Comparison of ENCODE assay signal across 19 mouse cellular contexts in genomic region chr3:115644307-115644706, GRCm38 (mm10).
DNase-seq lines count a peak whose midpoint lies in the region; ATAC-seq and TF ChIP-seq lines count a peak whose summit lies in the region.
"Had no signal": no experiment of that assay in that cellular context is flagged by ENCODE, and none has a peak within 500 bp of the region (broad histone marks: within the 10 kb centered on the region; RNA-seq: fewer than 3 reads in every experiment).

No protein-coding gene starts in this region.

- no peak overlapping the region for H3K4me2 ChIP-seq in heart, embryonic 16.5 days (ENCODE audit: low read depth, low read length)
- H3K4me2 ChIP-seq: hindbrain, embryonic 13.5 days; liver, embryonic 13.5 days; midbrain, embryonic 11.5 days had no signal

- H3K79me2 ChIP-seq in MEL (ENCODE audit: control insufficient read depth, insufficient read depth, low read length, poor library complexity), result no peaks in the 10 kb centered on the region
- H3K79me2 ChIP-seq in macrophage (ENCODE audit: inconsistent target), result no peaks in the 10 kb centered on the region

- no peak for TF ChIP-seq RAD21 in MEL (IDR thresholded peaks at IDR 0.05; ENCODE audit: low read depth, low read length)

- no peaks in the 10 kb centered on the region for H3K9me3 ChIP-seq in heart, embryonic 16.5 days (replicated peaks; ENCODE audit: control insufficient read depth, low read length)
- no peaks in the 10 kb centered on the region for H3K9me3 ChIP-seq in MEL (replicated peaks; ENCODE audit: insufficient read depth, low read length)
- H3K9me3 ChIP-seq: G1E; hindbrain, embryonic 13.5 days; liver, embryonic 13.5 days had no signal

- no peak for DNase-seq in heart, postnatal 10 days
- peak; percentile 80 for DNase-seq in MEL (ENCODE audit: low read depth, low spot score)
- DNase-seq in spleen, postnatal 36 days (ENCODE audit: low spot score in 2 of 2), result peak; percentile 81 to 85
- no peak for DNase-seq in left cerebral cortex, adult 18-20 months (ENCODE audit: low spot score in 2 of 2)
- DNase-seq in frontal cortex, adult 2 months (ENCODE audit: extremely low spot score in 1 of 2, low spot score in 1 of 2), result no peak
- DNase-seq: adrenal gland, adult 2 months; cerebellum, adult 8-10 months; gastrocnemius, postnatal 14 days; liver, embryonic 13.5 days; right cerebral cortex, postnatal 25 days; thymus, adult 2 months had no signal

- no peak for TF ChIP-seq POLR2A in MEL (IDR thresholded peaks at IDR 0.05; ENCODE audit: control insufficient read depth in 1 of 2, insufficient read depth in 1 of 2, low read depth in 1 of 2, low read length in 2 of 2, poor library complexity in 1 of 2)

- H3K4me1 ChIP-seq in heart, embryonic 16.5 days (ENCODE audit: control insufficient read depth, insufficient read depth, low read length), result peaks cover 44% of the 10 kb centered on the region
- H3K4me1 ChIP-seq in MEL (ENCODE audit: control insufficient read depth in 1 of 2, insufficient read depth in 2 of 2, low read length in 2 of 2), result peaks cover 4 to 16% of the 10 kb centered on the region in 2 experiments; a peak in 3 of 4 replicates

- peak overlapping the region; percentile 65 for H3K27ac ChIP-seq in heart, embryonic 16.5 days (ENCODE audit: low read length)
- H3K27ac ChIP-seq in MEL (ENCODE audit: control insufficient read depth, low read depth, low read length) (peak overlapping the region; percentile 28; the same call in 1 of the 2 replicates), macrophage (peak overlapping the region; percentile 59)
- H3K27ac ChIP-seq: hindbrain, embryonic 13.5 days; kidney, postnatal 0 days; layer of hippocampus, adult 2 months; left cerebral cortex, adult 2 months; liver, embryonic 13.5 days had no signal

- intact Hi-C loops in heart, postnatal 10 days (cut with DNase I), result no loop called here

- WGBS in heart, embryonic 16.5 days, result 79% methylated on average over 5 of the region's 5 CpGs
- WGBS in macrophage (ENCODE audit: missing documents), result 13% methylated on average over 5 of the region's 5 CpGs

- no peaks in the 10 kb centered on the region for H3K36me3 ChIP-seq in heart, embryonic 16.5 days (ENCODE audit: control insufficient read depth, insufficient read depth)
- peaks cover 0 to 11% of the 10 kb centered on the region in 2 experiments; a peak in 2 of 4 replicates for H3K36me3 ChIP-seq in MEL (ENCODE audit: control insufficient read depth in 1 of 2, insufficient read depth in 2 of 2, low read length in 2 of 2)
- no peaks in the 10 kb centered on the region for H3K36me3 ChIP-seq in macrophage (ENCODE audit: inconsistent target)
- H3K36me3 ChIP-seq: G1E; hindbrain, embryonic 13.5 days; liver, embryonic 13.5 days had no signal

- no peak overlapping the region for H3K4me3 ChIP-seq in heart, embryonic 16.5 days (ENCODE audit: low read length)
- H3K4me3 ChIP-seq in MEL (ENCODE audit: control insufficient read depth in 1 of 2, insufficient read depth in 1 of 2, low read depth in 2 of 2, low read length in 2 of 2) (peak overlapping the region in 1 of 2 experiments; percentile 3; a peak in 2 of 4 replicates), macrophage (ENCODE audit: inconsistent target) (no peak overlapping the region)
- H3K4me3 ChIP-seq: hindbrain, embryonic 13.5 days; layer of hippocampus, adult 2 months; left cerebral cortex, adult 2 months; liver, embryonic 13.5 days had no signal

- ATAC-seq in heart, embryonic 16.5 days (replicated peaks; ENCODE audit: extremely low read depth, insufficient read depth, low FRiP score), result no peak

- H3K9ac ChIP-seq in heart, embryonic 16.5 days (ENCODE audit: low read length), result 0 out of 2 replicates have a peak overlapping the region, but pooled peaks have one; percentile 18
- no peak overlapping the region for H3K9ac ChIP-seq in MEL (ENCODE audit: control insufficient read depth, low read depth, low read length, poor library complexity, severe bottlenecking)
- H3K9ac ChIP-seq: hindbrain, embryonic 13.5 days; liver, embryonic 13.5 days had no signal

- TF ChIP-seq CTCF in MEL (IDR thresholded peaks at IDR 0.05 in 2 of 3, conservative IDR thresholded peaks at IDR 0.05 in 1 of 3; ENCODE audit: control insufficient read depth in 1 of 3, insufficient read depth in 1 of 3, low read depth in 2 of 3, low read length in 3 of 3, poor library complexity in 1 of 3, severe bottlenecking in 1 of 3), result no peak

- H3K27me3 ChIP-seq in heart, embryonic 16.5 days (ENCODE audit: control insufficient read depth, insufficient read depth, low read length), result no peaks in the 10 kb centered on the region
- no peaks in the 10 kb centered on the region for H3K27me3 ChIP-seq in MEL (ENCODE audit: control insufficient read depth in 1 of 2, insufficient read depth in 2 of 2, low read length in 2 of 2)
- H3K27me3 ChIP-seq: hindbrain, embryonic 13.5 days; liver, embryonic 13.5 days had no signal

- TF ChIP-seq EP300 in MEL (IDR thresholded peaks at IDR 0.05; ENCODE audit: low read depth in 1 of 2, low read length in 2 of 2), result 0 out of 4 replicates have a peak, but pooled peaks have one; percentile 26 to 31

TF ChIP-seq in MEL, 35 proteins besides CTCF, POLR2A, EP300 and RAD21:
- 0 out of 2 replicates have a peak, but pooled peaks have one; percentile 22 for TF ChIP-seq ETS1 (IDR thresholded peaks at IDR 0.05; ENCODE audit: low read depth, low read length)
- no peak for TF ChIP-seq BHLHE40 (IDR thresholded peaks at IDR 0.05; ENCODE audit: borderline replicate concordance, low read depth, low read length)
- no peak for TF ChIP-seq USF2 (IDR thresholded peaks at IDR 0.05; ENCODE audit: borderline replicate concordance in 1 of 2, insufficient read depth in 1 of 2, low read depth in 1 of 2, low read length in 2 of 2)
- no peak for TF ChIP-seq TCF12 (IDR thresholded peaks at IDR 0.05; ENCODE audit: low read depth, low read length)
- TF ChIP-seq ZMIZ1 (IDR thresholded peaks at IDR 0.05; ENCODE audit: low read depth, low read length), result no peak
- TF ChIP-seq GATA1 (IDR thresholded peaks at IDR 0.05; ENCODE audit: low read depth, low read length), result no peak
- TF ChIP-seq CHD2 (IDR thresholded peaks at IDR 0.05; ENCODE audit: low read length), result no peak
- no peak for TF ChIP-seq SIN3A (IDR thresholded peaks at IDR 0.05; ENCODE audit: low read length)
- TF ChIP-seq JUND (IDR thresholded peaks at IDR 0.05; ENCODE audit: low read depth, low read length), result no peak
- TF ChIP-seq RCOR1 (IDR thresholded peaks at IDR 0.05; ENCODE audit: low read depth, low read length), result 0 out of 2 replicates have a peak, but pooled peaks have one; percentile 34
- TF ChIP-seq MYB (IDR thresholded peaks at IDR 0.05; ENCODE audit: low read depth, low read length), result no peak
- no peak for TF ChIP-seq MXI1 (IDR thresholded peaks at IDR 0.05; ENCODE audit: low read depth, low read length)
- TF ChIP-seq MAX (IDR thresholded peaks at IDR 0.05; ENCODE audit: low read length), result no peak
- no peak for TF ChIP-seq TAL1 (IDR thresholded peaks at IDR 0.05; ENCODE audit: low read length)
- no peak for TF ChIP-seq MYC (IDR thresholded peaks at IDR 0.05; ENCODE audit: low read depth, low read length)
- TF ChIP-seq HCFC1 (IDR thresholded peaks at IDR 0.05; ENCODE audit: low read depth, low read length), result no peak

Comparison
In these comparisons a context has a peak if more than half of its experiments do, and no peak if none do; other contexts are left out.
1. DNase-seq: peak in MEL (single experiment) and spleen, postnatal 36 days (2 of 2); none in heart, postnatal 10 days (0 of 2), left cerebral cortex, adult 18-20 months (0 of 2) and frontal cortex, adult 2 months (0 of 2).
2. Peak in every context shown above with its lines, with median percentiles within 50 percentile points of each other: H3K27ac ChIP-seq.